Mouse (Mus musculus) forebrain, embryonic 14.5 days (tissue): ENCODE measurements at regions not wholly inside any gene's neighbourhood (a gene's known extent, or its start where the extent isn't known, plus 50 kb on each side); places are given as distances from the start of the nearest gene placed in this dataset.

Experiments used
- ATAC-seq: fragments of 200-750 bp; cut with Nextera tagmentation; 2 replicates; pipeline ENCODE4 v1.8.0; 2017; ENCODE audit warnings: mild to moderate bottlenecking, moderate library complexity
- DNase-seq: peaks from one replicate; pipeline ENCODE4 v3.0.0-alpha.2; 2015; ENCODE audit warnings: low spot score
- H3K27ac ChIP-seq: fragments of 300-500 bp; sonication (generic); 2 replicates; pipeline ENCODE4 v1.5.1; 2014; ENCODE audit warnings: low read depth, mild to moderate bottlenecking, control low read depth, low read length, moderate library complexity
- H3K27me3 ChIP-seq: fragments of 300-500 bp; sonication (generic); replicated peaks from 2 replicates; pipeline ENCODE4 v1.6.1; 2014; ENCODE audit warnings: low read length, control low read depth, mixed read lengths; ENCODE audit not compliant: control insufficient read depth, insufficient read depth
- H3K36me3 ChIP-seq: fragments of 300-500 bp; sonication (generic); 2 replicates; pipeline ENCODE4 v1.6.1; 2014; ENCODE audit warnings: low read length, control low read depth; ENCODE audit not compliant: control insufficient read depth, insufficient read depth
- H3K4me1 ChIP-seq: fragments of 300-500 bp; sonication (generic); 2 replicates; pipeline ENCODE4 v1.6.1; 2014; ENCODE audit warnings: antibody characterized with exemption, low read length, control low read depth; ENCODE audit not compliant: control insufficient read depth, insufficient read depth
- H3K4me2 ChIP-seq: fragments of 300-500 bp; sonication (generic); 2 replicates; pipeline ENCODE4 v1.6.1; 2014; ENCODE audit warnings: mild to moderate bottlenecking, control low read depth, low read length
- H3K4me3 ChIP-seq: fragments of 300-500 bp; sonication (generic); 2 replicates; pipeline ENCODE4 v1.5.1; 2014; ENCODE audit warnings: low read depth, low read length, control low read depth
- H3K9ac ChIP-seq: fragments of 300-500 bp; sonication (generic); 2 replicates; pipeline ENCODE4 v1.6.1; 2014; ENCODE audit warnings: mild to moderate bottlenecking, low read length, control low read depth, moderate library complexity
- H3K9me3 ChIP-seq: fragments of 300-500 bp; sonication (generic); replicated peaks from 2 replicates; pipeline ENCODE4 v1.6.1; 2016; ENCODE audit warnings: low read length, control low read depth, mixed read lengths; ENCODE audit not compliant: control insufficient read depth
- WGBS: fragments of 180-500 bp; shearing (Covaris S2); extraction: QIAGEN DNeasy Blood & Tissue Kit; methylation state at CpG from one replicate; pipeline ENCODE4 v1.1.7; 2014; 5-methylcytosine and 5-hydroxymethylcytosine counted together

DNA sequence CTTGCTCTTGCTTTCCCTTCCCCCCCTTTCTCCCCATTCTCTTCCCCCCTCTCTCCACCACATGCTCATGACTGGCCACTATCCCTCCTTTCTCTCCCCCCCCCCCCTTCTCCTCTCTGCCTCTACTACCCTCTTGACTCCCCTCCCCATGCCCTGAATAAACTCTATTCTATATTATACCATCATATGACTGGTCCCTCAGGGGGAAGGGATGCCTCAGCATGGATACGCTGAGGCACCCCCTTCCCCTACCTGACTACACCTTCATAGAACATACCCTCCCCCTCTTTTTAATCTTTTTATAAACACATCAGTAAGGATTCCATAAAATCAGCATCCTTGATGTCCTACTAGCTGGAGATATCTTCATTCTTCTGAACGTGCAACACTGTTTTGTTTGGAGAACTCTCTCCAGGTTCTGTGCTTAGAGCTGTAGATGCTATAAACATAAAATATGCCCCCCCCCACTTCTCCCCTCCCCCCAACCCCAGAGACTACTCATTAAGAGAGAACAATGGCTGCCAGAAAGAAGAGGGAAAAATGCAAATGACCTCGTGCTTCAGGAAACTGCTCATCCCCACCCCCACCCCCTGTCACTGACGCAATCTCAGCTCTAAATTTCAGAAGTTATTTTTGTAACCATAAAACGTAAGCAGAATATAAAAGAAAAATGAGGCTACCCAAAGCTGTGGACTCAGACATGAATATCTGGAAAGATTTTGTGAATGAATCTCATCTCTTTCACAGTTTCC is 102.3 kb downstream of the Pja2 start:
- H3K4me2 ChIP-seq, result no peak overlapping the region
- no peaks in the 10 kb centered on the region for H3K27me3 ChIP-seq
- no peak overlapping the region for H3K4me3 ChIP-seq
- no peak overlapping the region for H3K9ac ChIP-seq
- H3K36me3 ChIP-seq, result no peaks in the 10 kb centered on the region
- H3K9me3 ChIP-seq, result no peaks in the 10 kb centered on the region
- H3K4me1 ChIP-seq, result no peaks in the 10 kb centered on the region
- WGBS, result 56% methylated on average over 5 of the region's 5 CpGs
- DNase-seq (peak; percentile 21), ATAC-seq (peak; percentile 37; the same call in 1 of the 2 replicates)
- no peak overlapping the region for H3K27ac ChIP-seq

DNA sequence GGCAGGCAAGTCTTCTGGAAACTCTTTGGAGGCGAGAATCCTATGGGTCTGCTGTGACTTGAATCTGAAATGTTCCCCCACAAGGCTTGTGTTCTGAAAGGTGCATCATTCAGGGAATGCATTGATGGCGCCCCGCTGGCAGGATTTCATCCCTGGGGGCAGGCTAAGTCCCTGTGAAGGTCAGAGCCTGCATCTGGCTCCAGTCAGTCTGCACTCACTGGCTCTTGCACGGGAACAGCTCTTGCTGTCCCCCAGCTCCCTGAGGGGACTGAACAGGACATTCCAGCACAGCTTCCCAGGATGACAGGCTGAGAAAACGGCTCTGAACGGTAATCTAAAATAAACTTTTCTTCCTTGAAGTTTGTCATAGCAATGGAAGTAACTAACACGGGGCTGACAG is 117.1 kb downstream of the Pja2 start:
- H3K4me1 ChIP-seq, result no peaks in the 10 kb centered on the region
- 17% methylated on average over 7 of the region's 7 CpGs for WGBS

DNA sequence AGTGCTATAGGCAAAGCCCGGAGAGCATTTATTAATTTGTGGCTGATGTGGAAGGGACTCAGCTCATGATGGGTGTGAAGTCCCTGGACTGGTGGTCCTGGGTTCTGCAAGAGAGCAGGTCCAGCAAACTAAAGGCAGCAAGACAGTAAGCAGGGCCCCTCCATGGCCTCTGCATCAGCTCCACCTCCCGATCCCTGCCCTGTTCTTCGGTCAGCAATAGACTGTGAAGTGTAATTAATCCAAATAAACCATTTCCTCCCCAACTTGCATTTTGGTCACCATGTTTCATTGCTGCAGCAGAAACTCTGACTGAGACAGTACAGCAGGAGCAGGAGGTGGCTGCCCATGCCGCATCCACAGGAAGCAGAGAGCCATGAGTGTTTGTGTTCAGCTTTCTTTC is 118.5 kb downstream of the Pja2 start:
- H3K4me2 ChIP-seq, result no peak overlapping the region
- no peaks in the 10 kb centered on the region for H3K27me3 ChIP-seq
- no peaks in the 10 kb centered on the region for H3K4me1 ChIP-seq
- H3K36me3 ChIP-seq, result no peaks in the 10 kb centered on the region
- DNase-seq, result no peak
- 91% methylated on average over 4 of the region's 4 CpGs for WGBS
- no peak overlapping the region for H3K4me3 ChIP-seq
- no peak overlapping the region for H3K27ac ChIP-seq
- H3K9me3 ChIP-seq, result no peaks in the 10 kb centered on the region
- no peak for ATAC-seq
- H3K9ac ChIP-seq, result no peak overlapping the region

More for the DNA sequence above, 117.1 kb downstream of the Pja2 start:
- ATAC-seq (no peak), DNase-seq (no peak)
- Histone ChIP-seq H3K4me3 (no peak overlapping the region), H3K27me3 (no peaks in the 10 kb centered on the region), H3K27ac (no peak overlapping the region), H3K4me2 (no peak overlapping the region), H3K9me3 (no peaks in the 10 kb centered on the region), H3K9ac (no peak overlapping the region), H3K36me3 (no peaks in the 10 kb centered on the region)

DNA sequence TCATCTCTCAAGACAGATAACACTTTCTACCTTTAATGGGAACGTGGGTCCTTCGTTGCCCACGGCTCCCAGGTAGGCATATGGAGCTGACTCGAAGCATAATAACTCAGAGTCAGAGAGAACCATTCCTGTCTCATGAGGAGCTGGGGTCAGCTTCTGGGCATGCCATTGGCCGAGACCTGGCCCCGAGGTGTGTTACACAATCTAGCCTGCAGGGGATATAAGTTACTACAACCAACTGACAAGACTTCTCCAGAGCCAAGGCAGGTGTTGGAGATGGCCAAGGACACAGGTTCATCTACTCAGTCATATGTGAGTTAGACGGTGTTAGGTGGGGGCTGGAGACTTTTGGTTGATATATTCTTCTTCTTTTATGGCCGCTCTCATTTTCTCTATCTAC is 120.4 kb downstream of the Pja2 start:
- WGBS, result 91% methylated on average over 8 of the region's 8 CpGs
- Histone ChIP-seq H3K4me2 (no peak overlapping the region), H3K9ac (no peak overlapping the region)

DNA sequence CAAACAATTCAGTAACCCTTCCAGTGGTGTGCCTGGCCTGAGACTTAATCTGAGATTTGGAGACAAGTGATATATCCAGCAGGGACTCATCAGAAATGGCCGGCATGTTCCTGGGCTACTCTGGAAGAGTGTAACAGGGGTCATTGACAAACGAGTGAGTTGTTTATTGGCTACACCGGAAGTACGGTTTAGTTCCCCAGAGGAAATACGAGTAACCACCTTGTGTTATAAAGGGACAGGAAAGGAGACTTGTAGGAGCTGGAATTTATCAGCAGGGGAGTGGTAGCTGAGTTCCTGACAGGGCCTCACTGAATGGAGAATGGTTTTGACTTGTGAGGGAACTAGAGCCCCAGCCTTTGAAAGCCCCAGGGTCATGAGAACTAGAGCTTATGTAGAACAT is 121.3 kb downstream of the Pja2 start:
- ATAC-seq (no peak), DNase-seq (no peak)
- H3K4me2 ChIP-seq, result no peak overlapping the region
- no peaks in the 10 kb centered on the region for H3K27me3 ChIP-seq
- H3K4me3 ChIP-seq, result no peak overlapping the region
- WGBS, result 79% methylated on average over 5 of the region's 5 CpGs
- H3K9ac ChIP-seq, result no peak overlapping the region
- H3K27ac ChIP-seq, result no peak overlapping the region
- H3K36me3 ChIP-seq, result no peaks in the 10 kb centered on the region
- H3K9me3 ChIP-seq, result no peaks in the 10 kb centered on the region
- H3K4me1 ChIP-seq, result no peaks in the 10 kb centered on the region

More for the DNA sequence above, 120.4 kb downstream of the Pja2 start:
- Histone ChIP-seq H3K4me1 (no peaks in the 10 kb centered on the region), H3K27ac (no peak overlapping the region), H3K27me3 (no peaks in the 10 kb centered on the region), H3K4me3 (no peak overlapping the region), H3K9me3 (no peaks in the 10 kb centered on the region), H3K36me3 (no peaks in the 10 kb centered on the region)
- ATAC-seq (no peak), DNase-seq (no peak)

DNA sequence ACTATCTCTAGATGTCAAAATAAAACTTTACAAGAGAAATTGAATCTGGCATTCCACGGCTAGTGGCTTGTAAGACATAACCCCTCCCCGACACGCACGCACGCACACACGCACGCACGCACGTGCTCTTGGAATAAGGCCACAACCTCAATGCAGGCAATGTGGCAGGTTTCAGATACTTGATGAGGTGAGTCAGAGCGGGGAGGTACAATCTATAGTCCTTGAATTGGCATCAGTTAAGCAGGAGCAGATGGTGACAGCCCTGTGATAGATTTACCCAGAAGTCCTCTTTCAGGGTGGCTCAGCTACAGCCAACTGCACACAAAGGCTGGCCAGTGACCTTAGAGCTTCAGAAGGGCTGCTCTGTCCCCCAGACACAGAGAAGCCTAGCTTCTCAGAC is 122.1 kb downstream of the Pja2 start:
- Histone ChIP-seq H3K27ac (no peak overlapping the region), H3K9me3 (no peaks in the 10 kb centered on the region), H3K4me1 (no peaks in the 10 kb centered on the region), H3K4me3 (no peak overlapping the region), H3K4me2 (no peak overlapping the region), H3K27me3 (no peaks in the 10 kb centered on the region), H3K36me3 (no peaks in the 10 kb centered on the region), H3K9ac (no peak overlapping the region)
- DNase-seq, result peak; percentile 3
- no peak for ATAC-seq
- whole genome bisulfite sequencing, result 87% methylated on average over 10 of the region's 10 CpGs

DNA sequence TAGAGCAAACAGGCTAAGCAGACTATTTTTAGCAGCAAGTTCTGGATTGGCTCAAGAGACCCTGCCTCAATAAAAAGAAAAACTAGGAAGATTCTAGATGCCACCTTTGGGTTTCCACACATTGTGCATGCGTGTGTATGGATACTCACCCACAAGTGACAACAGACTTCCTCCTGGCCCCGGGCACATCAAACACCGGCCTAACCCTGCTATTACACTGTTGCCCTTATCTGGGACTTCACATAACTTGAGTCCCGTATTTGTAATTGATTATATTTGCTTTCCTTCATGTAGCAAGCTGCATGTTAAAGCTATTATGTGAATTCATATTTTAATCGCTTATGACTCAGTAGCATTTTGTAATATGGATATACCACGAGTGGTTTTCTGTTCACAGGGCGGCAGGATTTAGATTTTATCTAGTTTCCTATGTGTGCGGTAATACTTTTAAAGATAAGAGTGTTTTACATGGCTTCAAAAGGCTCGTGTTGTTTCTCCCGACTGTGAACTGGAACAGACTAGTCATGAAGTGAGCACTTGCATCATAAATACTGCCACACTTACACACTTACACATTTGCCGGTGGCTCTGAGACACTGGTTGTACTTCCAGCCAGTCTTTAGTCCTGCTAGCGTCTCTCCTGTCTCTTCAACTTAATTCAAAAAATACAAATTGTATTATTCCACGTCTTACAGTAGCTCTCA is 123.4 kb downstream of the Pja2 start:
- WGBS, result 94% methylated on average over 13 of the region's 13 CpGs
- H3K27ac ChIP-seq, result no peak overlapping the region

DNA sequence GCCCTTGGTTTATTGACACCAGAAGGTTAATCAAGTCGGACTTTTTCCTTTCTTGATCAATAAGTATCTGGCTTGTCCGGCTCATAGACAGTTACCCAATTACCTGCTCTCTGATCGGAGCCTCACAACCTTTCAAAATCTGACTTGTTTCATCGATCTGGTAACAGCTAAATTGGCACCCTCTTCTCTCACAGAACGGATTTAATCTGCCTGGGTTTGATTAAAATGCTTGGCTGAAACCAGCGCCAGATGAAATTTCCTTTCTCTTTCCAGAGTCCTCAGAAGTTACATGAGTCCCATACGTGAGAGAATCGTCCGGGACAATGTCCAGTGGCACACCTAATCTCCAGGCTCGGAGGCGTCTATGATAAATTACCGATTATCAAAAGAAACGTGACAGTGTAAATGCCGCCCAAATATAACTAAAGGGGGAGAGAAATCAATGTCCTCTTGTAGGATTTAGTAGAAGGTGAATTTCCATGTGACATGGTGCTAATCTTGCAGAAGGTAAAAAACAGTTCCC is 125.5 kb downstream of the Pja2 start:
- no peaks in the 10 kb centered on the region for H3K27me3 ChIP-seq
- H3K27ac ChIP-seq, result no peak overlapping the region
- no peaks in the 10 kb centered on the region for H3K4me1 ChIP-seq
- no peak for DNase-seq
- H3K4me3 ChIP-seq, result no peak overlapping the region
- ATAC-seq, result no peak
- no peak overlapping the region for H3K9ac ChIP-seq
- H3K36me3 ChIP-seq, result no peaks in the 10 kb centered on the region
- no peaks in the 10 kb centered on the region for H3K9me3 ChIP-seq
- WGBS, result 47% methylated on average over 14 of the region's 14 CpGs
- H3K4me2 ChIP-seq, result no peak overlapping the region

More for the DNA sequence above, 123.4 kb downstream of the Pja2 start:
- Histone ChIP-seq H3K27me3 (no peaks in the 10 kb centered on the region), H3K4me1 (no peaks in the 10 kb centered on the region), H3K4me3 (no peak overlapping the region), H3K9ac (no peak overlapping the region), H3K4me2 (no peak overlapping the region), H3K36me3 (no peaks in the 10 kb centered on the region), H3K9me3 (no peaks in the 10 kb centered on the region)
- DNase-seq (no peak), ATAC-seq (no peak)

DNA sequence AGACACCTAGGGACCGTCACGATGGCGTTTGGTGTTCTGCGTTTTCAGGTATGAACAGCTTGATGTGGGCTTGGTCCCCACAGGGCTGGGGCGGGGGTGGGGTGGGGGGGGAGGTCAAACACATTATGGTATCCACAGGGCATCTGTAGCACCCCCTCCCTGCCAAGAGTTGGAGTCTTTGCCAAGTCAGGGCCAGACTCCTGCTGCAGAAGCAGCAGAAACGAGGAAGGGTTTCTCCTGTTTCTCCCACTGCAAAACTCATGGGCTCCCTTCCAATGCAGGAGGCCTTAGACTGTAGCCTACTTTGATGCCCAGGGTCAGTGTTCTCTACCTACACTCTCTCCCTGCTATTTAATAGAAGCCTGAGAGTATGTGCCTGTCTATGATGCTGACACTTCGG is 128.1 kb downstream of the Pja2 start:
- 49% methylated on average over 7 of the region's 7 CpGs for WGBS
- H3K4me3 ChIP-seq, result no peak overlapping the region
- H3K9ac ChIP-seq, result no peak overlapping the region
- DNase-seq, result no peak
- no peaks in the 10 kb centered on the region for H3K9me3 ChIP-seq
- H3K27ac ChIP-seq, result no peak overlapping the region
- no peaks in the 10 kb centered on the region for H3K36me3 ChIP-seq
- H3K27me3 ChIP-seq, result no peaks in the 10 kb centered on the region
- H3K4me1 ChIP-seq, result no peaks in the 10 kb centered on the region
- H3K4me2 ChIP-seq, result no peak overlapping the region
- no peak for ATAC-seq
